Mouse (Mus musculus) brain, embryonic 14.5 days (tissue): ENCODE measurements around the gene Tigd3.

Experiments used
- CTCF ChIP-seq: fragments of 200-500 bp; IDR thresholded peaks from 2 replicates; pipeline ENCODE4 v1.5.1; 2012; ENCODE audit warnings: inconsistent platforms, mild to moderate bottlenecking, moderate library complexity, borderline replicate concordance; ENCODE audit not compliant: insufficient read depth, insufficient read length; ENCODE audit errors: extremely low read depth
- POLR2A ChIP-seq: fragments of 200-500 bp; IDR thresholded peaks from 2 replicates; pipeline ENCODE4 v1.6.1; 2012; ENCODE audit warnings: mild to moderate bottlenecking, inconsistent platforms, borderline replicate concordance; ENCODE audit not compliant: poor library complexity, insufficient read depth, insufficient read length, severe bottlenecking; ENCODE audit errors: extremely low read depth

GRCm38 (mm10) chr19:5845319-5846135 is 48.4 kb downstream of the Tigd3 start:
- peak; percentile 31; the same call in 1 of the 2 replicates for TF ChIP-seq CTCF
- TF ChIP-seq POLR2A: 0 out of 2 replicates have a peak, but pooled peaks have one; percentile 3
